Mouse (Mus musculus) ES-Bruce4 (cell line): Measurements from ENCODE around the gene Cops9.

Experiments
- CTCF ChIP-seq: IDR thresholded peaks from one replicate; pipeline ENCODE4 v1.8.1; 2011; ENCODE audit warnings: low read depth, low read length
- POLR2A ChIP-seq: IDR thresholded peaks from one replicate; pipeline ENCODE4 v1.8.1; 2011; ENCODE audit warnings: low read length; ENCODE audit not compliant: insufficient read depth

GRCm38 (mm10) chr1:92648197-92648596, 6.4 kb upstream of the Cops9 start:
- TF ChIP-seq POLR2A (no peak), CTCF (no peak)
